Mouse (Mus musculus) neutrophil, adult 83 days (primary cell): Measurements from ENCODE around the gene Gm21317. TPM values are rescaled to one million over a fixed set of nuclear protein-coding genes. Genes with fewer than 3 reads are reported as not detected.

Experiments used
- total RNA-seq, 2 experiments: library from RNA; stranded (reverse); gene quantifications; one replicate each; pipeline ENCODE4 v1.2.4; 2023

The Gm21317 gene
- not detected for total RNA-seq

DNA sequence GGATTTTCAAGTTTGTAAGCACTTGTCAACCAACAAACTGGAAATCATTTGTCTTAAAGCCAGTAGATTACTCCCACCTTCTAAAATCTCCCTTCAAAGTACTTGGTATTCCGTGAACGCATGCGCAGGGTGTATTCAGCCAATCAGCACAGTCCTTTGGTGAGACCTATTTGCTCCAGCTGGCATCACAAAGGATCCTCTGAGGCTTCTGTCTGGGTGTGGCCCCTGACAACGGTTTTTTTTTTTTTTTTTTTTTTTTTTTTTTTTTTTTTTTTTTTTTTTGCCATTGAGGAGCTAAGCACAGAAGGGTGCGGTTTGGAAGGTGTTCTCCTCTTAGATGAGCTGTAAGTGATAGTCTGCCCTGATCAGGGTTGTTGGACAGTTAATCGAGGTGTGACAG lies at the start of gene Gm21317:
TSS of gene Gm21317 (plus strand) at position 301 of the 400 bp plus-strand sequence.

